Mouse (Mus musculus) kidney, postnatal 0 days (tissue): Measurements from ENCODE around the gene Smarcb1. TPM values are rescaled to one million over a fixed set of nuclear protein-coding genes. Genes with fewer than 3 reads are reported as not detected.

Experiments used
- ATAC-seq: fragments of 200-750 bp; cut with Nextera tagmentation; replicated peaks from 2 replicates; pipeline ENCODE4 v1.8.0; 2017; ENCODE audit warnings: low read depth, moderate number of reproducible peaks, moderate TSS enrichment, moderate library complexity; ENCODE audit not compliant: low FRiP score
- DNase-seq: peaks from one replicate; pipeline ENCODE4 v3.0.0-alpha.2; 2016; ENCODE audit warnings: low spot score
- H3K27ac ChIP-seq: fragments of 300-500 bp; sonication (generic); 2 replicates; pipeline ENCODE4 v1.5.1; 2014; ENCODE audit warnings: mild to moderate bottlenecking
- H3K27me3 ChIP-seq: fragments of 300-500 bp; sonication (generic); 2 replicates; pipeline ENCODE4 v1.6.1; 2014; ENCODE audit warnings: low read length, mixed read lengths; ENCODE audit not compliant: insufficient read depth
- H3K36me3 ChIP-seq: fragments of 300-500 bp; sonication (generic); 2 replicates; pipeline ENCODE4 v1.6.1; 2014; ENCODE audit warnings: low read length, mixed read lengths; ENCODE audit not compliant: insufficient read depth
- H3K4me1 ChIP-seq: fragments of 300-500 bp; sonication (generic); replicated peaks from 2 replicates; pipeline ENCODE4 v1.6.1; 2014; ENCODE audit warnings: antibody characterized with exemption, low read length, mixed read lengths; ENCODE audit not compliant: insufficient read depth
- H3K4me2 ChIP-seq: fragments of 300-500 bp; sonication (generic); 2 replicates; pipeline ENCODE4 v1.6.1; 2014; ENCODE audit warnings: mild to moderate bottlenecking, low read length, moderate library complexity, mixed read lengths
- H3K4me3 ChIP-seq: fragments of 300-500 bp; sonication (generic); replicated peaks from 2 replicates; pipeline ENCODE4 v1.5.1; 2014; ENCODE audit warnings: low read depth, low read length
- H3K9ac ChIP-seq: fragments of 300-500 bp; sonication (generic); 2 replicates; pipeline ENCODE4 v1.6.1; 2014; ENCODE audit warnings: low read depth, low read length
- H3K9me3 ChIP-seq: fragments of 300-500 bp; sonication (generic); replicated peaks from 2 replicates; pipeline ENCODE4 v1.6.1; 2016; ENCODE audit warnings: low read length, inconsistent platforms, mixed read lengths
- CTCF ChIP-seq: IDR thresholded peaks from 2 replicates; pipeline ENCODE4 v1.5.1; 2016; ENCODE audit warnings: antibody characterized with exemption, low read depth, mild to moderate bottlenecking, moderate library complexity
- WGBS: fragments of 180-500 bp; shearing (Covaris S2); extraction: QIAGEN DNeasy Blood & Tissue Kit; methylation state at CpG from one replicate; pipeline ENCODE4 v1.1.7; 2014; 5-methylcytosine and 5-hydroxymethylcytosine counted together
- polyA plus RNA-seq: library from polyadenylated mRNA; unstranded; fragments of >200 nt; fragmentation: Nextera tagmentation; extraction: Ambion mirVana; gene quantifications from 2 replicates; pipeline ENCODE4 v1.2.1, GENCODE M21; 2015

Smarcb1 gene
- 149 and 168 TPM in 2 replicates for polyA plus RNA-seq

- peaks cover 12% of the 10 kb centered on the region; the same call in 1 of the 2 replicates for H3K4me1 ChIP-seq
- peak within 1 kb of the TSS; percentile 95 for H3K27ac ChIP-seq
- peak within 1 kb of the TSS; percentile 80 for H3K9ac ChIP-seq
- H3K4me3 ChIP-seq, result peak within 1 kb of the TSS; percentile 79
- ATAC-seq, result peak; percentile 88
- no peaks in the 10 kb centered on the region for H3K9me3 ChIP-seq
- peaks cover 9% of the 10 kb centered on the region; the same call in 1 of the 2 replicates for H3K36me3 ChIP-seq
- no peak for TF ChIP-seq CTCF
- DNase-seq, result peak; percentile 97
- peak within 1 kb of the TSS; percentile 86 for H3K4me2 ChIP-seq
- no peaks in the 10 kb centered on the region for H3K27me3 ChIP-seq
- WGBS, result under 1% methylated on average over 76 of the region's 76 CpGs
Observed at GRCm38 (mm10) chr10:75921026-75921725, at the start of gene Smarcb1. Gene Smarcb1 (minus strand): TSS chr10:75921617.

- no peak for ATAC-seq
Observed at GRCm38 (mm10) chr10:75954381-75954811, 33.0 kb upstream of the Smarcb1 start, which contains the start of gene Gm5134. Gene Gm5134 (plus strand): TSS chr10:75954514.

GRCm38 (mm10) chr10:75951424-75952050 lies 30.1 kb upstream of the Smarcb1 start:
- no peaks in the 10 kb centered on the region for H3K36me3 ChIP-seq
- peak; percentile 77 for DNase-seq
- TF ChIP-seq CTCF, result peak; percentile 81
- H3K4me3 ChIP-seq, result peak overlapping the region; percentile 44
- H3K27ac ChIP-seq, result no peak overlapping the region
- peak overlapping the region; percentile 85 for H3K4me2 ChIP-seq
- peaks cover 12% of the 10 kb centered on the region; the same call in 1 of the 2 replicates for H3K4me1 ChIP-seq
- H3K27me3 ChIP-seq, result no peaks in the 10 kb centered on the region
- no peaks in the 10 kb centered on the region for H3K9me3 ChIP-seq
- no peak for ATAC-seq
- H3K9ac ChIP-seq, result peak overlapping the region; percentile 53; the same call in 1 of the 2 replicates
- 3% methylated on average over 13 of the region's 13 CpGs for WGBS

More at GRCm38 (mm10) chr10:75954381-75954811, 33.0 kb upstream of the Smarcb1 start, which contains the start of gene Gm5134:
- TF ChIP-seq CTCF, result no peak
- no peak within 1 kb of the TSS for H3K4me3 ChIP-seq
- no peaks in the 10 kb centered on the region for H3K9me3 ChIP-seq
- DNase-seq, result no peak
- no peaks in the 10 kb centered on the region for H3K27me3 ChIP-seq
- no peak within 1 kb of the TSS for H3K27ac ChIP-seq
- no peak within 1 kb of the TSS for H3K9ac ChIP-seq
- H3K4me2 ChIP-seq, result peak within 1 kb of the TSS; percentile 27; the same call in 1 of the 2 replicates
- 24% methylated on average over 20 of the region's 20 CpGs for WGBS
- no peaks in the 10 kb centered on the region for H3K36me3 ChIP-seq
- peaks cover 12% of the 10 kb centered on the region; the same call in 1 of the 2 replicates for H3K4me1 ChIP-seq

- peak; percentile 79; the same call in 1 of the 2 replicates for ATAC-seq
- Histone ChIP-seq H3K27me3 (no peaks in the 10 kb centered on the region), H3K27ac (no peak overlapping the region), H3K4me2 (peak overlapping the region; percentile 85), H3K9ac (peak overlapping the region; percentile 53; the same call in 1 of the 2 replicates), H3K36me3 (no peaks in the 10 kb centered on the region), H3K9me3 (no peaks in the 10 kb centered on the region), H3K4me3 (peak overlapping the region; percentile 44), H3K4me1 (peaks cover 12% of the 10 kb centered on the region; the same call in 1 of the 2 replicates)
- WGBS, result 3% methylated on average over 23 of the region's 23 CpGs
- TF ChIP-seq CTCF, result no peak
- peak; percentile 61 for DNase-seq
Observed at GRCm38 (mm10) chr10:75950791-75951210, 29.4 kb upstream of the Smarcb1 start.

- H3K9ac ChIP-seq, result peak overlapping the region; percentile 27; the same call in 1 of the 2 replicates
- H3K4me3 ChIP-seq, result no peak overlapping the region
- H3K9me3 ChIP-seq, result no peaks in the 10 kb centered on the region
- ATAC-seq, result no peak; the same call in 1 of the 2 replicates
- H3K36me3 ChIP-seq, result no peaks in the 10 kb centered on the region
- H3K27ac ChIP-seq, result no peak overlapping the region
- no peaks in the 10 kb centered on the region for H3K27me3 ChIP-seq
- H3K4me2 ChIP-seq, result 0 out of 2 replicates have a peak overlapping the region, but pooled peaks have one; percentile 3
- no peak for TF ChIP-seq CTCF
- DNase-seq, result no peak
- peaks cover 12% of the 10 kb centered on the region; the same call in 1 of the 2 replicates for H3K4me1 ChIP-seq
- WGBS, result 57% methylated on average over 22 of the region's 22 CpGs
Observed at GRCm38 (mm10) chr10:75949053-75950045, 27.9 kb upstream of the Smarcb1 start.
